Mouse (Mus musculus): ENCODE measurements at regions not wholly inside any gene's neighbourhood (a gene's known extent, or its start where the extent isn't known, plus 50 kb on each side); places are given as distances from the start of the nearest gene placed in this dataset.
A peak's percentile ranks its signal among the peaks of the same experiment; 100 is the strongest.

GRCm38 (mm10) chr8:30661261-30661660 is 2767.2 kb upstream of the 5930422O12Rik start:
- DNase-seq (ENCODE audit: low spot score in 2 of 2): no peak

DNA sequence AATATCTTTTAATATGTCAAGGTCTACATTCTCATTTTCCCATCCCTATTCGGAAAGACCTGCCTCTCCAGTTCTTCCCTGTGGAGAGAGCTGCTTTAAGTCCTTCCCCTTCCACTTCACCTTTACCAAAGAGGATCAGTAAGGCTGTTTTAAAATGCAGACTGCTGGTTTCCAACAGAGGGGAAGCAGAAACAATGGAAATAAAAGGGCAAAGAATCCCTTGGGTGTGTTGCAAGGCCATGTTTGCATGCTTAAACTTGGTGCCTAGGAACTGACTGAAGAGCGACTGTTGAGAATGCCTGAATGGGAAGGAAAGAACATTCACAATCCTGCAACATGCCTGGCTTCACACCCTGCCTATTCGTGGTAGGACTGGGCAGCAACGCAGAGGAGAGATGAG is 2759.1 kb upstream of the 5930422O12Rik start:
- DNase-seq (ENCODE audit: low spot score in 2 of 2): no peak

DNA sequence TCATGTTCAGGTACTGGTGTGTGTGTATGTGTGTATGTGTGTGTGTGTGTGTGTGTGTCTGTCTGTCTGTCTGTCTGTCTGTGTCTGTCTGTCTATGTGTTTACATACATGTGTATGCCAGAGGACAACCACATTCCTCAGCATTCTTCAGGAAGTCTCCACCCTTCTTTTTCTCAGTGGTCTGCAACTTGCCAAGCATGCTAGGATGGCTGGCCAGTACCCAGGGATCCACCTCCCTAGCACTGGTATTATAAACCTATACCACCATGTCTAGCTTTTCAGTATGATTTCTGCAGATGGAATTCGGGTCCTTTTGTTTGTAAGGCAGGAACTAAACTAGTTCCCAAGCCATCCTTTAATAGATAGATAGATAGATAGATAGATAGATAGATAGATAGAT is 2751.1 kb upstream of the 5930422O12Rik start:
- DNase-seq (ENCODE audit: low spot score in 2 of 2): no peak

DNA sequence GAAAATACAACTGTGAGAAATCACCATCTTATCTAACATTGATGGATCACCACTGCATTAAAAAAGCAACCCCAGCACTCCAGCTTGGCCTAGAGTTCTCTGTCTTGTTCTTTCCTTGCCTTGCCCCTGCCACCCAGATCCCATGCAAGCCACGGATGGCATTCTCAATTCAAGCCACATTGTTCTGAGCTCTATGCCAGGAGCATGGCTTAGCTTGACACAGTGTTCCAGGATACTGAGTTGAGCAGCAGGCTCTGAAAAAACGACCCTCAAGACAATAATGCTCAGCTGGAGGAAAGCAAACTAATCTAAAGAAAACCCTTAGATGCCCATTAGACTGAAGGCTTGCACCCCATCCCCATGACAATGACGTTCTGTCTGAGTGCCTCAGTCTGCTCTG is 2746.3 kb upstream of the 5930422O12Rik start:
- DNase-seq (ENCODE audit: low spot score in 2 of 2): no peak

GRCm38 (mm10) chr8:30686539-30686938 is 2742.0 kb upstream of the 5930422O12Rik start:
- DNase-seq (ENCODE audit: low spot score in 2 of 2): no peak

- no peak for DNase-seq (ENCODE audit: low spot score in 2 of 2)
These were observed 2734.4 kb upstream of the 5930422O12Rik start for GRCm38 (mm10) chr8:30694126-30694525.

DNA sequence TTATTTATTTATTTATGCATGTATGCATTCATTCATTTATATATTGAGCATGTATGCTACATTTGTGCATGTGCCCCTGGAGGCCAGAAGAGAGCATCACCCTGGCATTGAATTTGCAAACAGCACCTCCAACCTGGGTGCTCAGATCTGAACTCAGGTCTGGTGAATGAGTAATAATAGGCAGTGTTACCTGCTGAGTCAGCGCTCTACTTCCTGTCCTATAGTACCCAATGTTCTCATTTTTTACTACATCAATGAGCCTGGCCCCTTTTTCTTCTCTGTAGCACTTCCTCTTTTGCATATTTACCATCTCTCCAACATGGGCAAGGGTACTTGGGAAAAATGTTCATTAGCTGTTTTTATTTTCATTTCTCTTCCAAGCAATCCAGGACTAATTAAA is 2711.9 kb upstream of the 5930422O12Rik start:
- DNase-seq (ENCODE audit: low spot score in 2 of 2): no peak

GRCm38 (mm10) chr8:30730366-30730765 is 2698.1 kb upstream of the 5930422O12Rik start:
- peak in 1 of 2 experiments; percentile 8 for DNase-seq (ENCODE audit: low spot score in 2 of 2)

- DNase-seq (ENCODE audit: low spot score in 2 of 2): no peak
These were observed 2695.8 kb upstream of the 5930422O12Rik start for GRCm38 (mm10) chr8:30732585-30733253.

DNA sequence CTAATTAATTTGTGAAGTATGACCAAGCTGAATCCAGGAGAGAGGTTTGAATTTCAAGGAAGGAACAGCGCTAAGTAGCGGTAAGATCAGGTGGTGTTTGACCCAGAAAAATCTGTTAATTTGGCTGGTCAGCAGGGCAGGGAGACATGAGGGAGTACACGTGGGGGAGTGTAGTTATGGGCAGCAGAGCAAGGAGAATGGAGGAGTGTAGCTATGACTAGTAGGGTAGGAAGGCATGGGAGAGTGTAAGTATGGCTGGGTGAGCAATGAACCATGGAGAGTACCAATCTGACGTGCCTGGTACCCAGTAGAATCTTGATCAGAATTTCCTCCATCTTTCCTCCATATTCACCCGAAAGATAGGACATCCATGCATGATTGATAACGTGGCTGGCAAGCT is 2695.1 kb upstream of the 5930422O12Rik start:
- no peak for DNase-seq (ENCODE audit: low spot score in 2 of 2)

- no peak for DNase-seq (ENCODE audit: low spot score in 2 of 2)
These were observed 2693.2 kb upstream of the 5930422O12Rik start for GRCm38 (mm10) chr8:30735338-30735737.

GRCm38 (mm10) chr8:30735740-30736139 is 2692.8 kb upstream of the 5930422O12Rik start:
- DNase-seq (ENCODE audit: low spot score in 2 of 2): no peak

DNA sequence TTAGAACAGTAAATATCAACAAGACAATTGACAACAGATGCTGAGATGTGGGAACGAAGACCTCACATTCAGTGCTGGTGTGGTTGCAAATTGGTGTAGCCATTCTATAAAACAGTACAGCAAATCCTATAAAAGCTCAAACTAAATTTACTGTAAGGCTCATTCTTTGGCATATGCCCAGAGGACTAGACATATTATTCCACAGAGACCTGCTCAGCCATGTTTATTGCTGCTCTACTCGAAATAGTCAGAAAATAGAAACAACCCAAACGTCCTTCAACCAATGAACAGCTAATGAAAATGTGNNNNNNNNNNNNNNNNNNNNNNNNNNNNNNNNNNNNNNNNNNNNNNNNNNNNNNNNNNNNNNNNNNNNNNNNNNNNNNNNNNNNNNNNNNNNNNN is 2681.6 kb upstream of the 5930422O12Rik start:
- no peak for DNase-seq (ENCODE audit: low spot score in 2 of 2)

All from right cerebral cortex, postnatal 36 days (tissue).